Mouse (Mus musculus) sigmoid colon, adult 10 weeks (tissue): Measurements from ENCODE around the gene Fip1l1. TPM values are rescaled to one million over a fixed set of nuclear protein-coding genes. Genes with fewer than 3 reads are reported as not detected.

ENCODE experiments used
- polyA plus RNA-seq: library from polyadenylated mRNA; stranded (reverse); fragments of 350-450 nt; fragmentation: Illumina TruSeq; extraction: RNeasy Lipid Tissue Mini Kit (QIAGEN cat#74804); gene quantifications from one replicate; pipeline ENCODE4 v1.2.3, GENCODE M21; 2014; ENCODE audit warnings: low read depth, low replicate concordance

The Fip1l1 gene
- polyA plus RNA-seq: 79.5 TPM

DNA sequence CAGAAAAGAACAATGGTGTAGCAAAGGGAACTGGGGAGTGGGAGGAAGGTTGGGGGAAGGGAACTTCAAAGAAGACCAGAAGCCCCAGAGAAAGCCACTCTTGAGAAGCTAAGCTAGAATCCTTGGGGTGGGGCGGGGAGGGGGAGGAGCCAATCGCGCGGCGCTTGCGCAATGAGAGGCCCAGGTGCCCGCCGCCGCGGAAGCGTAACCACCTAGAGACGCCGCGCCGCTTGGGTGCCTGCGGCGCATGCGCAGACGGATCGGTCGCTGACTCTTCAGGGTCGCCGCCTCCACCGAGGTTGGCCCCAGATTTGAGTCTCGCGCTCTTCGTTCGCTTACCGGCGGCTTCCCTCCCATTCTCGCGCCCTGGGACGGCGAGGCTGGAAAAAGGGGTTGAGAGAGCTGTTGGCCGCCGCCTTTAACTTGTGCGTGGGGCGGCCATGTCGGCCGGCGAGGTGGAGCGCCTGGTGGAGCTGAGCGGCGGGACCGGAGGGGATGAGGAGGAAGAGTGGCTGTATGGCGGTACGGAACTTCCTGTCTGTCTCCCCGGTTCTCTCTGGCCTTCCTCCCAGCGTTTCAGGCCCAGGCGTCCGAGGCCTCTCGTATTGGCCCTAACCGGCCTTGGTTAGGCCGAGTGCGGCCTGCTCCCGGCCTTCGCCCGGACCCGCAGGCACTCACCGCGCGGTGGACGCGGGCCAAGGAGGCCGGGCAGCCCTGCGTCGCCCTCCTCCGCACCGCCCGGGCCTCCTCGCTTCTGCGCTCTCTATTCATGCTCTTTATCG is at the start of gene Fip1l1:
Gene Fip1l1 (plus strand): TSS at position 210 of the 782 bp plus-strand sequence.

GRCm38 (mm10) chr5:74531630-74532280 is 3.5 kb upstream of the Fip1l1 start, which contains the start of gene Scfd2:
Scfd2 (minus strand) TSS chr5:74531759.

Other genes starting within 250 kb of the Fip1l1 start
- 13.7 TPM for gene Scfd2, start 3.7 kb upstream of the Fip1l1 start, polyA plus RNA-seq
- gene Lnx1, start 167.5 kb downstream of the Fip1l1 start, polyA plus RNA-seq: 8.6 TPM